Mouse (Mus musculus) ES-CJ7 (cell line): ENCODE measurements around the gene Washc4.
A peak's percentile ranks its signal among the peaks of the same experiment; 100 is the strongest.
"Not testable (repeated sequence)": the region's sequence is repeated elsewhere in the genome, so short reads cannot be mapped to it uniquely, and the experiment has no call there.

ENCODE experiments used
- DNase-seq: peaks from one replicate; pipeline ENCODE4 v3.0.0; 2011; ENCODE audit warnings: low read depth, low spot score

Gene Washc4

DNA sequence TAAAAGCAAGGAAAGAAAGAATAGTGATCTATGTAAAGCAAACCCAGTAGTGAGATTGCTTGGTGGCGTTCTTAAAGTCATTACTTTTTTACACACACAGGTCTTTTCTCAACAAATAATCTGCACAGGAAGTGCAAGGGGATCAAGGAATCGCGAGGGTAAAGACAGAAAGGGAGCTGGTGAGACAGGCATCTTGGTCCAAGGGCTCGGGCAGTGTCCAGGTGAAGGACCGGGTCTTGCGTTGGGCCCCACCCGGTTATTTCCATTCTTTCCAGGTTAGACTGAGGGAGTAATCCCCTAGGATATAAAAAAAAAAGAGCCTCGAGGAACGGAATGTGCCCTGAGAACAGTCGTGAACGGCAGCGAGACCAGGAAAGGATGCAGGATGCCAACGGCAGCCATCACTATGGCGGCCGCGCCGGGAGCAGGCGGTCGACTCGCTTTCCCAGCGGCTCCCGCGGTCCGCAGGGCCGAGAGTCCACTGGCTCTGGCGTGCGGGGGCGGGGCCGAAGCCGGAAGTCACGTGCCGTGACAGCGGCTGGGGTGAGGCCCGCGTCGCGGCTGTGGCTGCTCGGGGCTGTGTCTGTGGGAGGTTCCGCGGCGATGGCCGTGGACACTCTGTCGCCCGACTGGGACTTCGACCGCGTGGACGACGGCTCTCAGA, at the start of gene Washc4:
Gene Washc4, plus strand, starts transcription at position 314 of the 664 bp plus-strand sequence.
- peak; percentile 83 for DNase-seq

GRCm38 (mm10) chr10:83497321-83497720, 46.2 kb upstream of the Washc4 start:
- DNase-seq = no peak

DNA sequence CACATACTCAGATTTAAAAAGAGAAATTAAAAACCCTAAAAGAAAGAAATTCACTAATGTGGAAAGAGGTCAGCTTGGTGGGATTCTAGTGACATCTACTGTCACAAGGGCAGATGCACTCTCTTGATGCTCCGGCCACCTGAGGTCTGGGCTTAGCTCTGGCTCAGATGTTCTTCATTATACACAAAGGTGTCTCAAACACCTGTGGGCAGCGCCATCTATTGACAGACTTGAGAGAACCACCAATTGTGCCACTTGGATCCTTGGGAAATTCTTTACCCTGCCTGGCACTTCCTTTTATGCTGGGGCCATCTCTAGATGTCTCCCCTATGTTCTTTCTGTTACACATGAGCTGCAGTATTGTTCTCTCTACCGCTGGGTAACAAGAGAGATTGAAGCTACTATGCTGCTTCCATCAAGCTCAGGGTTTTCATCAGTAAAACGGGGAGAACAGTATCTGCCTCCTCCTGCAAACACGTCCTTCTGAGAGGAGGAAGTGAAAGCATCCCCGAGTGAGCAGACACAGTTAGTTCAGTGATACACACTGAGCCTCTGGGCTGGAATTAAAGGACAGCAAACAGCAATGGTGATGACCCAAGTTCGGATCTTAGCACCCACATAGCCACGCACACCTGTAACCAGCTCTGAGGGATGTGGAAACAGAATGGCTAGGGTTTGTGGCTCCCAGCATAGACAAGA, 34.4 kb upstream of the Washc4 start:
- DNase-seq = peak; percentile 78

- DNase-seq = no peak
Measured at GRCm38 (mm10) chr10:83511304-83511703, 32.2 kb upstream of the Washc4 start.

- DNase-seq = peak; percentile 52
Measured at GRCm38 (mm10) chr10:83513736-83514135, 29.8 kb upstream of the Washc4 start.

DNA sequence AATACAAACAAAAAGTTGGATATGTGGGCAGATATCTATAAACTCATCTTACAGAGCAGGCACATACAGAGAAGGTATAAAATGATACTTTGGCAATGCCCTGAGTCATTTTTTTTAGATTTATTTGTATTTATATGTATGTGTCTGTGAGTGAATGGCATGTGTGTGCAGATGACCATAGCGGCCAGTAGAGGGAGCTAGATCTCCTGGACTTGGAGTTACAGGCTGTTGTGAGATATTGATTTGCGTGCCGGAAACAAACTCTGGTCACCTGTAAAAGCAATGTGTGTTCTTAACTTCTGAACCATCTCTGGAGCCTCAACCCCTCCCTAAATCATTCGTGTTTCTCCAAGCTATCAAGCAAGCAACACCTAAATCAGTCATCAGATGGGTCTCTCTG, 22.6 kb upstream of the Washc4 start:
- peak; percentile 65 for DNase-seq

DNA sequence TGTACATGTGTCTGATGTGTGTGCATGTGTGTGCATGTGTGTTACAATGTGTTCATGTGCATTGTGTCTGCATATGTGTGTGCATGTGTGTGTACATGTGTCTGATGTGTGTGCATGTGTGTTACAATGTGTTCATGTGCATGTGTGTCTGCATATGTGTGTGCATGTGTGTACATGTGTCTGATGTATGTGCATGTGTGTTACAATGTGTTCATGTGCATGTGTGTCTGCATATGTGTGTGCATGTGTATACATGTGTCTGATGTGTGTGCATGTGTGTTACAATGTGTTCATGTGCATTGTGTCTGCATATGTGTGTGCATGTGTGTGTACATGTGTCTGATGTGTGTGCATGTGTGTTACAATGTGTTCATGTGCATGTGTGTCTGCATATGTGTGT, 19.3 kb upstream of the Washc4 start:
- DNase-seq = not testable (repeated sequence)

DNA sequence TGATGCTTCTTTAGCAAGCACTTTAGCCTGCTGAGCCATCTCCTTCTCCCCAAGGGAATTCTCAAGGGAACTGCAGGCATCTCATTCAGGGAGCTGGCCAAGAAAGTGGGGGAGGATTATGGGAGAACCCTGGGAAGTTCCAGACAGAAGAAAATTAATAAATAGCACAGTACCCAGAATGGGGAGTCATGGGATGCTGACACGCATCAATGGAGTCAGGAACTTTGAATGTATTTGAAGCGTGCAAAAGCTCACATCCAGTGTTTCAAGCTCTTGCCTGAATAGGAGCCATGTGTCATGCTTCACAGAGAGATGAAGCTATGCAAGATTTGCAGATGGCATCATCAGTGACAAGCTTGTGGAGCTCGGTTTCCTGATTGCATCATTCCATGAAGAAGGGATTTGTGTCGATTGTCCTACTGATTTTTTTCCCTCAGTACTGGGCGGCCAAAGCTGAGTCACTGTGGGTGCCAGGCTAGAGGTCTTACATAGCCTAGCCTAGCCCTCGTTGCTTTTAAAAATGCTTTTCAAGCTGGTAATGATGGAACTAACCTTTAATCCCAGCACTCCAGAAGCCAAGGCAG, 13.1 kb upstream of the Washc4 start:
- no peak for DNase-seq

DNA sequence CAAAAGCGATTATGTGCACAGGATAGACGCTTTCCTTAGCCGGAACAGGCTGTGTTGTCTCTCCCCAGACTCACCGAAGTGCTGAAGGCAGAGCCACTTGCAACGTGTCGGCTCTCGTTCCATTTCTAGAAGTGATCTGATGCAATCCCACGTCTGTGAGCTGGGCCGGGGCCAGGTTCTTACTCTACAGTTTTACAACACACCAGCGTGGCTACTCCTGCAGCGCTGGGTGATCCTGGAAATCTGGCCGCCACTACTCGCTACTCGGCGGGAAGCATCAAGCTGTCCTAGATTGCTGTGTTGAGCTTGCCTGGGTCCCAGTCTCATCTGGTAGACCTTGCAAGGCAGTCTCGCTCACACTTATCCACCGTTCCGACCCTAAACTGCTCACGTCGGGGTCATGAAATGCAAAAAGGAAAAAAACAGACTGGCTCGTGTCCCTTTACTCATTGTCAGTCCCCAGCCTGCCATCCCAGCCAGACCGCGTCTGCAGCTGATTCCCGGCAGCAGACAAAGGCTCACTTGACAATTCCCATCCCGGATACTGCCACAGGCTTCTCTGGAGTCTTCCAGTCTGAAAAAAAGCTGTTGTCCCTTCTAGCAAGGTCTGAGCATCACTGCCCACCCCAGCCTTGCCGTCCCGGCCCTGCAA, 10.2 kb upstream of the Washc4 start:
- DNase-seq = no peak

- peak; percentile 87 for DNase-seq
Measured at GRCm38 (mm10) chr10:83533910-83534283, 9.7 kb upstream of the Washc4 start, which contains the start of gene Aldh1l2. Aldh1l2 (minus strand) TSS chr10:83534140.

DNA sequence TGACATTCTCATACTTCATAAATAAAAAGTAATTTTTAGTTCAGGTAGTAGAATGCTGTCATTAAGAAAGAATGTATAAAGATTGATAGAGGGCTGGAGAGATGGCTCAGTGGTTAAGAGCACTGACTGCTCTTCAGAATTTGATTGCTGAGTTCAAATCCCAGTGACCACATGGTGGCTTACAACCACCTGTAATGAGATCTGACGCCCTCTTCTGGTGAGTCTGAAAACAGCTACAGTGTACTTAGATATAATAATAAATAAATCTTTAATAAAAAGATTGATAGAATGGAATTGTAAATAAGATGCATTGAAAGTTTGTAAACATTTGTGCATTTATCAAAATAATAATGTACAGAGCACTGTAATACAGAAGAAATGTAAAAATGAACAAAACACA, 7.1 kb upstream of the Washc4 start:
- DNase-seq = no peak

GRCm38 (mm10) chr10:83539311-83539980, 4.1 kb upstream of the Washc4 start:
- peak; percentile 47 for DNase-seq

DNA sequence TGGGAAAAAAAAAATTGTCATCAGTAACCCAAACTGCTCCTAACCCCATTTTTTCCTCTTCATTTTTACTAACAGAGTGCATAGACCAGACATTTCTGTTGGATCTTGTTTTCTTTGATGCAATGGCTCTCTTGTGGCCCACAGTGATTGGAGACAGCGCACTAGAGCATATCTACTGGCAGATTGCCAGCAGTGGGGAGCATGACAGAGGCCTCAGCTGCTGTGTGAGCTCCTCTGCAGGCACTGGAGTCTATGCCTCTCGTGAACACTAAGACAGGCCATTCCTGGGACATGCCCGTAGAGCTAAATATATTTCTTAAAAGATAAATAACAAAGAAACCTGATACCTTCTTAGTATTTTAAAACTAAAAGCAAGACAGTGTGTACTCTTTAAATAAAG, 3.5 kb upstream of the Washc4 start:
- DNase-seq = peak; percentile 13

- peak; percentile 24 for DNase-seq
Measured at GRCm38 (mm10) chr10:83542241-83542640, 1.3 kb upstream of the Washc4 start.

DNA sequence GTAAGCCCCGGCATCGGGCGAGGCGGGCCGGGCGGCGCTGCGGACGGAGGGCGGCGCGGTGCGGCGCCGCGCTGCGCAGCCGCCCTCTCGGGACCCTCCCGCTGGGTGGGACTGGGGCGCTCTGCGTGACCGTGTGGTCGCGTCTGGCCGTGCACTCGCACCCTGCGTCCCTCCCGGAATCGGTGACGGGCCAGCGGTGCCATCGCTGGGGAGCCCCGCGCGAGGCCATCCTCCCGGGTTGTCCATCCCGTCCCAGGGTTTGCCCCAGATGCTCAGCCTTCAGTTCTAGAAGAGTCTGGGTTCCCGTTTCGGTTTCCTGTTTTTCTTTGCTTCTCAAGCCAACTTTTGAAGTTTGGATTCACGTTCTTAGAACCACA, 539 bp downstream of the Washc4 start:
- peak; percentile 30 for DNase-seq

DNA sequence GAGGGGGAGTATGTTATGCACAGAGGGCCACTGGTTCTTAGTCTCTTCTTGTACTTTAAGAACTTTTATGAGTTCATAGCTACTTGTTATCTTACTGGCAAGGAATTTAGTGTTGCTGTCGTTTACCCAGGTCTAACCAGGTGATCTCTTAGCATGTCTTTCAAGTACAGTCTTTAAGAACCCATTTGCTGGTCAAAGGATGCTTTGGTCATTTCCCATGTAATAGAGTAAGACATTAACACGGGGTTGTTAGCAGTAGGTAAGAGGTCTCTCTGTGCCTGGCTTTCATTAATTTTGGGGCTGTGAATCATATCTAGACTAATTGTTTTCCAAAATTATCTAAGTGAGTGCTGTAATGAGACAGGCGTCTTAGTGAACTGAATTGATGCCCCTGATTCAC, 1.8 kb downstream of the Washc4 start:
- no peak for DNase-seq

DNA sequence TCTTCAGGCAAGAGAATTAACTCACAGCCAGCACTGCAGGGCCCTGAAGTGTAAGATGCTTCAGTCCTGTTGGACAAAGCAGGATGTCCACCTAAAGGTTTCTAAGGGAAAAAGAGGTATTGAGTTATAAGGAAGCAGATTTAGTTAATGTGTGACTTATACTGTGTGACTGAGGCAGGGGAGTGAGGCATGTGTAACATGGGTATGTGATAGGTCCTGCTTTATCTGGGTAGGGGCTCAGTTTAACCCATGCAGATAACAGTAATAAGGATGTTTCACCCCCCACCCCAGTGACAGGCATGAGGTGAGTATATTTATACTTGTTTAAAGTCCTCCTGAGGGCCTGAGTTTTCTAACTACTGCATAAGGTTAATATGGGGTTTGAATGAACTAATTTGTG, 19.5 kb downstream of the Washc4 start:
- DNase-seq = no peak

DNA sequence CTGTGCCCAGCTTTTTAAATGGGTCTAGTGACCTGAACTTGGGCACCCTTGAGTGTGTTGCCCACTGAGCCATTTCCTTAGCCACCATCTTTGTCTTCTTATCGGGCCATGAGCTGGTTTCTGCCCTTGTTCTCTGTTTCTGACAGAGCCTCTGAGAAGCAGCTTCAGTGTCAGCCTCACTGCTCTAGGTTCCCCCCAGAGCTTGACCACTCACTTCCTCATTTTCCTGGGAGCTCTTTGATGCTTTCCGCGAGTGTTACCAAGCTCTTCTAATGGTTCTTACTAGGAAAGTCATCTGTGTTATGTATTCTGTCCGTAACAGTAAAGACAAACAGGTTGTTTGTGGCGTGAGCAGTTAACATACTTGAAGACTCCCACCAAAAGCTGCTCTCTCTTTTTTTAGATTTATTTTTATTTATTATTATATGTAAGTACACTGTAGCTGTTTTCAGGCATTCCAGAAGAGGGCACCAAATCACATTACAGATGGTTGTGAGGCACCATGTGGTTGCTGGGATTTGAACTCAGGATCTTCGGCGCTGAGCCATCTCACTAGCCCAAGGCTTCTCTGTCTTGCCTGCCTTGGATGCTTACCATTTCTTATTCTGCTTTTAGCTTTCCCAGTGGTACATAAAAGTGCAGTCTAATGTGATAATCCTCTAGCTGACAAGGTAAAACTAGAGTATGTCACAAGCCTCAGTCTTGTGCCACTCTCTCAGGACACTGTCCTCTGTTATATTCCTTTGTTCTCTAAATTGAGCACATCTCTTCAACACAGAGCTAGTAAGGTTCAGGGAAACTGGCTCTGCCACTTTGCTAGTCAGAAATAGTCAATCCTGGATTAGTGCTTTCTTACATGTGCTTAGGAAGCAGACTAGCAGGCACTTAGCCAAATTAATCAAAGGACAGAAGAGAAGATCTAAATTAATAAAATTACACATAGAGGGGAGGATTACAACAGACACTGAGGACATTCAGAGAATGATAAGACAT, 22.2 kb downstream of the Washc4 start:
- DNase-seq = no peak

- DNase-seq = no peak
Measured at GRCm38 (mm10) chr10:83590801-83591200, 47.2 kb downstream of the Washc4 start.

DNA sequence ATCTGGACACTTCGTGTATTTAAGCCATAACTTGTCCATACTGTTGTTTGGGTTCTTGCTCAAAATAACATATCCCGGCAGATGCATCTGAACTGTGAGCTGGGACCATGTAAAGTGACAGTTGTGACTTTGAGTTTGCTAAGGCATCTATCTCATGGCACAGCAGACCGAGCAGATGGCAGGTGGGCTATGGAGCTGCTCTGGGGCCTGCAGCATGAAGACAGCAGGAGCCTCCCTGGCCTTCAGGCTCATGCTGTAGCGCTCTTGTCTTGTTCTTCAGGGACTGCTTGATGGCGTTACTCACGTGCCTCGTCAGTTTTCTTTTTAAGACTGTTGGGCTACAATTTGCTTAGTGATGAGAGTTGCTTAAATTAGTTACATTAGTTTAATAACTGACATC, 49.1 kb downstream of the Washc4 start:
- no peak for DNase-seq

DNA sequence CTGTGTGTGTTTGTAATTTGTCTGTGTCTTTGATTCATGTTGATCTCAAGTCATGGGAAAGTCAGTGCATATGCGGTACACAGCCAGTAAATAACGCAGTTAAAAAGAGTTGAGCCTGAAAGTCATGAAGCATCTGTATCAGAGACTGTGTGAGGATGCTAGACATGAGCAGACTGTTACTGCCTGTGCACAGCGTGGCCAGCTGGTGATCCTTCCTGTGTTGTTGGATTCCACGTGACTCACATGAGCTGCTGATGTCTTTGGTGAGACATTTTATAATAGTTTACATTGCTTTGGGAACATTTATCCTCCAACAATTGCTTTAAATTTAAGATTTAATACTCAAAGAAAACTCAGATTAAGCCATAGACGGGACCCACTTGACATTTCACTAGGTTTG, 51.0 kb downstream of the Washc4 start:
- DNase-seq = no peak
